Comparison of ENCODE assay signal across 38 mouse cellular contexts in genomic region chr6:39537276-39537675, GRCm38 (mm10). TPM values are rescaled to one million over a fixed set of nuclear protein-coding genes. Genes with fewer than 3 reads are reported as not detected.
"Had no signal": no experiment of that assay in that cellular context is flagged by ENCODE, and none has a peak within 500 bp of the region (broad histone marks: within the 10 kb centered on the region; RNA-seq: fewer than 3 reads in every experiment).

No protein-coding gene starts in this region.

- DNase-seq: heart, postnatal 10 days; heart, postnatal 14 days; heart, postnatal 36 days; kidney, adult 18-20 months; kidney, adult 8-10 months; kidney, postnatal 10 days; kidney, postnatal 14 days; kidney, postnatal 25 days; kidney, postnatal 36 days; kidney, postnatal 4 days; layer of hippocampus, adult 9-11 months; layer of hippocampus, postnatal 36 days had no signal

- ATAC-seq: hindbrain, embryonic 16.5 days; hindbrain, postnatal 0 days; inflammation-experienced regulatory T-cells, adult 6 months; intestine, embryonic 15.5 days; intestine, embryonic 16.5 days; intestine, postnatal 0 days had no signal

- H3K27ac ChIP-seq: hindbrain, embryonic 12.5 days; hindbrain, embryonic 13.5 days; hindbrain, embryonic 14.5 days; hindbrain, embryonic 15.5 days; hindbrain, postnatal 0 days; intestine, embryonic 15.5 days; kidney, postnatal 0 days; left cerebral cortex, adult 2 months had no signal

- H3K4me2 ChIP-seq: heart, embryonic 11.5 days; heart, embryonic 12.5 days; heart, embryonic 13.5 days; heart, embryonic 15.5 days; hindbrain, embryonic 12.5 days; hindbrain, embryonic 13.5 days; hindbrain, embryonic 14.5 days; hindbrain, embryonic 15.5 days; intestine, embryonic 15.5 days; kidney, embryonic 15.5 days had no signal

- H3K36me3 ChIP-seq: heart, embryonic 15.5 days; hindbrain, embryonic 15.5 days; intestine, embryonic 15.5 days had no signal

- H3K4me3 ChIP-seq: heart, embryonic 10.5 days; heart, embryonic 12.5 days; heart, embryonic 13.5 days; heart, embryonic 15.5 days; hindbrain, embryonic 10.5 days; hindbrain, embryonic 12.5 days; hindbrain, embryonic 13.5 days; hindbrain, embryonic 15.5 days; intestine, embryonic 15.5 days; kidney, embryonic 15.5 days; left cerebral cortex, adult 2 months had no signal

- H3K27me3 ChIP-seq: heart, embryonic 12.5 days; heart, embryonic 13.5 days; heart, embryonic 15.5 days; hindbrain, embryonic 12.5 days; hindbrain, embryonic 13.5 days; hindbrain, embryonic 15.5 days; intestine, embryonic 15.5 days; kidney, embryonic 15.5 days had no signal

RNA-seq across cellular contexts. Expression of gene Gm42420, which starts 48.3 kb away (rescaled TPM):
- total RNA-seq: heart, postnatal 25 days; hindbrain, postnatal 0 days; layer of hippocampus, adult 18-20 months; layer of hippocampus, postnatal 10 days; layer of hippocampus, postnatal 25 days had no signal
- polyA plus RNA-seq: heart, embryonic 12.5 days; heart, embryonic 14.5 days; heart, embryonic 15.5 days; heart, embryonic 16.5 days; hindbrain, embryonic 13.5 days; inflammation-experienced regulatory T-cells, adult 6 months; kidney, embryonic 14.5 days; kidney, embryonic 15.5 days had no signal
